Mouse (Mus musculus) cortical plate, adult 2 months (tissue): ENCODE data around the gene Macrod2.

ENCODE experiments used
- CTCF ChIP-seq: fragments of 200-500 bp; IDR thresholded peaks from 2 replicates; pipeline ENCODE4 v1.5.1; 2011; ENCODE audit warnings: mild to moderate bottlenecking, control low read depth, low read length; ENCODE audit not compliant: insufficient read depth; ENCODE audit errors: extremely low read depth
- POLR2A ChIP-seq: fragments of 200-500 bp; IDR thresholded peaks from 2 replicates; pipeline ENCODE4 v1.6.1; 2011; ENCODE audit warnings: mild to moderate bottlenecking, low read length, control low read depth; ENCODE audit not compliant: insufficient read depth; ENCODE audit errors: extremely low read depth

GRCm38 (mm10) chr2:142381081-142381579 is 1986.0 kb downstream of the Macrod2 start:
- no peak for TF ChIP-seq POLR2A
- no peak for TF ChIP-seq CTCF
